Comparison of ENCODE assay signal across 12 mouse cellular contexts in the genomic region with DNA sequence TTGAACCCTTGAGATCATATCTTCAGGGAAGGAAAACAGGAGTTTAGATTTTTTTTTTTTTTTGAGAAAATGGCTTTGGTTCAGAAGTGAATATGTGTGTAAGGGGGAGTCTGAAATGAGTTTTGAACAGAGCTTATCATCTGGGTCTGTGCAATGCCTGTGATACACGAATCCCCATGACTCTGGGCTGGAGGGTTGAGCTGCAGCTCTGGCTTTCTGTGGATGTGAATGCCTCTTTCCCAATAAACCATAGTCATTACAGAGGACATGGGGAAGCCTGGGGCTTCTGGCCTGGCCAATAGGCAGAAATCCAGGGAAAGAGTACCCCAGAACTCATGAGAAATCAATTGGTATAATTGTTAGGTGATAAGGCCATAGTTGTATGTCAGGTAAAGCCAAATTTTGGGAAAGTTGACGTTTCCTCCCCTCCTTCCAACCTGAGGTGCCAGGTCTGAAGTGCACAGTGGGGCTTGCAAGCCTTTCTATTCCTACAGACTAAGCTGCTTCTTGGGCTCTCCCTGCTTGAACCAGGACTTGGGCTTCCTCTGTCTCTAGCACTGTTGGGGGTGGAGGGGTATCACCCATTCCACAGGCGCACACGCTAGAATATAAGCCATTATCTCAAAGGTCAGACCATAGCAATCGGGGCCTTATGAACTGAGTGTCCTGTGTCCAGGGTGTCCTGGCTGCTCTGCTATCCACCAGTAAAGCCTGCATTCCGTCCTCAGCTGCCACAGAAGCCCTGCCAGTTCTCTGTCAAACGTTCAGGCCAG. TPM values are rescaled to one million over a fixed set of nuclear protein-coding genes. Genes with fewer than 3 reads are reported as not detected.
DNase-seq lines count a peak whose midpoint lies in the region; ATAC-seq lines count a peak whose summit lies in the region.
"Had no signal": no experiment of that assay in that cellular context is flagged by ENCODE, and none has a peak within 500 bp of the region (broad histone marks: within the 10 kb centered on the region; RNA-seq: fewer than 3 reads in every experiment).

No protein-coding gene starts in this region.

- no peak for ATAC-seq in kidney, embryonic 14.5 days (ENCODE audit: low FRiP score, low TSS enrichment)
- no peak for ATAC-seq in embryonic facial prominence, embryonic 13.5 days (ENCODE audit: insufficient number of reproducible peaks, insufficient read depth, low FRiP score, low TSS enrichment, low read depth)
- ATAC-seq in hindbrain, embryonic 13.5 days (ENCODE audit: low FRiP score) = no peak
- ATAC-seq in neural tube, embryonic 11.5 days (ENCODE audit: insufficient read depth, low FRiP score, low TSS enrichment) = no peak
- ATAC-seq in forebrain, embryonic 15.5 days (replicated peaks) = no peak

- H3K36me3 ChIP-seq in kidney, embryonic 14.5 days (ENCODE audit: control insufficient read depth, insufficient read depth, low read length) = peaks cover 45% of the 10 kb centered on the region
- H3K36me3 ChIP-seq in embryonic facial prominence, embryonic 13.5 days = peaks cover 51% of the 10 kb centered on the region
- no peaks in the 10 kb centered on the region for H3K36me3 ChIP-seq in hindbrain, embryonic 13.5 days
- H3K36me3 ChIP-seq in neural tube, embryonic 11.5 days (ENCODE audit: control insufficient read depth, insufficient read depth, low read length) = no peaks in the 10 kb centered on the region
- no peaks in the 10 kb centered on the region for H3K36me3 ChIP-seq in forebrain, embryonic 15.5 days
- H3K36me3 ChIP-seq: liver, embryonic 15.5 days had no signal

- H3K4me1 ChIP-seq in kidney, embryonic 14.5 days (ENCODE audit: control insufficient read depth, insufficient read depth, low read length) = peaks cover 25% of the 10 kb centered on the region
- H3K4me1 ChIP-seq in embryonic facial prominence, embryonic 13.5 days = peaks cover 63% of the 10 kb centered on the region
- H3K4me1 ChIP-seq in hindbrain, embryonic 13.5 days (replicated peaks) = peaks cover 51% of the 10 kb centered on the region
- H3K4me1 ChIP-seq in neural tube, embryonic 11.5 days (ENCODE audit: control insufficient read depth, insufficient read depth, low read length) = peaks cover 25% of the 10 kb centered on the region
- peaks cover 45% of the 10 kb centered on the region for H3K4me1 ChIP-seq in forebrain, embryonic 15.5 days

- H3K27me3 ChIP-seq in kidney, embryonic 14.5 days (ENCODE audit: control insufficient read depth, insufficient read depth, low read length) = peaks cover 40% of the 10 kb centered on the region
- H3K27me3 ChIP-seq in embryonic facial prominence, embryonic 13.5 days = peaks cover 46% of the 10 kb centered on the region
- peaks cover 100% of the 10 kb centered on the region for H3K27me3 ChIP-seq in hindbrain, embryonic 13.5 days
- peaks cover 86% of the 10 kb centered on the region for H3K27me3 ChIP-seq in neural tube, embryonic 11.5 days (ENCODE audit: control insufficient read depth, insufficient read depth, low read length)
- H3K27me3 ChIP-seq in forebrain, embryonic 15.5 days = peaks cover 95% of the 10 kb centered on the region

- no peak for DNase-seq in kidney, postnatal 14 days
- DNase-seq in neural tube, embryonic 11.5 days (ENCODE audit: low spot score) = no peak
- no peak for DNase-seq in layer of hippocampus, postnatal 14 days (ENCODE audit: low spot score in 2 of 2)
- DNase-seq: gastrocnemius, postnatal 10 days; thymus, postnatal 36 days had no signal

- H3K9ac ChIP-seq in kidney, embryonic 14.5 days (ENCODE audit: low read depth, low read length) = peak overlapping the region; percentile 97
- peak overlapping the region; percentile 100 for H3K9ac ChIP-seq in embryonic facial prominence, embryonic 13.5 days
- H3K9ac ChIP-seq in hindbrain, embryonic 13.5 days = no peak overlapping the region
- no peak overlapping the region for H3K9ac ChIP-seq in neural tube, embryonic 11.5 days (ENCODE audit: low read length)
- H3K9ac ChIP-seq in forebrain, embryonic 15.5 days (replicated peaks) = no peak overlapping the region
- H3K9ac ChIP-seq: liver, embryonic 15.5 days had no signal

- WGBS in kidney, embryonic 14.5 days = 21% methylated on average over 7 of the region's 7 CpGs
- 9% methylated on average over 7 of the region's 7 CpGs for WGBS in embryonic facial prominence, embryonic 13.5 days
- WGBS in hindbrain, embryonic 13.5 days = 11% methylated on average over 7 of the region's 7 CpGs
- WGBS in neural tube, embryonic 11.5 days = 10% methylated on average over 7 of the region's 7 CpGs
- 6% methylated on average over 7 of the region's 7 CpGs for WGBS in forebrain, embryonic 15.5 days

- H3K9me3 ChIP-seq in kidney, embryonic 14.5 days (ENCODE audit: control insufficient read depth, low read length) = no peaks in the 10 kb centered on the region
- H3K9me3 ChIP-seq in embryonic facial prominence, embryonic 13.5 days = no peaks in the 10 kb centered on the region
- H3K9me3 ChIP-seq in hindbrain, embryonic 13.5 days = no peaks in the 10 kb centered on the region
- H3K9me3 ChIP-seq in neural tube, embryonic 11.5 days (ENCODE audit: control insufficient read depth, low read length) = no peaks in the 10 kb centered on the region
- H3K9me3 ChIP-seq in forebrain, embryonic 15.5 days = no peaks in the 10 kb centered on the region
- H3K9me3 ChIP-seq: liver, embryonic 15.5 days had no signal

- peak overlapping the region; percentile 78 for H3K4me2 ChIP-seq in kidney, embryonic 14.5 days (replicated peaks; ENCODE audit: low read depth, low read length)
- H3K4me2 ChIP-seq in embryonic facial prominence, embryonic 13.5 days = peak overlapping the region; percentile 86
- H3K4me2 ChIP-seq in hindbrain, embryonic 13.5 days = no peak overlapping the region; the same call in none of the 2 replicates
- no peak overlapping the region; the same call in 1 of the 2 replicates for H3K4me2 ChIP-seq in neural tube, embryonic 11.5 days (ENCODE audit: low read depth)
- H3K4me2 ChIP-seq in forebrain, embryonic 15.5 days (replicated peaks) = no peak overlapping the region
- H3K4me2 ChIP-seq: liver, embryonic 15.5 days had no signal

- H3K27ac ChIP-seq in kidney, embryonic 14.5 days (ENCODE audit: low read depth, low read length) = peak overlapping the region; percentile 88; the same call in 1 of the 2 replicates
- peak overlapping the region; percentile 99 for H3K27ac ChIP-seq in embryonic facial prominence, embryonic 13.5 days
- H3K27ac ChIP-seq in hindbrain, embryonic 13.5 days = no peak overlapping the region
- H3K27ac ChIP-seq in neural tube, embryonic 11.5 days (ENCODE audit: low read depth, low read length) = no peak overlapping the region
- no peak overlapping the region for H3K27ac ChIP-seq in forebrain, embryonic 15.5 days (replicated peaks)
- H3K27ac ChIP-seq: liver, embryonic 15.5 days had no signal

- H3K4me3 ChIP-seq in kidney, embryonic 14.5 days (ENCODE audit: low read length) = peak overlapping the region; percentile 73
- peak overlapping the region; percentile 88 for H3K4me3 ChIP-seq in embryonic facial prominence, embryonic 13.5 days
- H3K4me3 ChIP-seq in hindbrain, embryonic 13.5 days = peak overlapping the region; percentile 17; the same call in 1 of the 2 replicates
- H3K4me3 ChIP-seq in neural tube, embryonic 11.5 days (ENCODE audit: low read depth, low read length) = peak overlapping the region; percentile 2; the same call in 1 of the 2 replicates
- no peak overlapping the region for H3K4me3 ChIP-seq in forebrain, embryonic 15.5 days
- H3K4me3 ChIP-seq: liver, embryonic 15.5 days; myocyte had no signal

RNA-seq across cellular contexts. Expression of a gene that starts 7.1 kb away (rescaled TPM):
- polyA plus RNA-seq in kidney, embryonic 14.5 days (2014; fragmentation: Nextera tagmentation; extraction: Ambion mirVana) = 18.2 and 19.8 TPM in 2 replicates
- polyA plus RNA-seq in embryonic facial prominence, embryonic 13.5 days (2015; fragmentation: Nextera tagmentation; extraction: Ambion mirVana) = 14.2 and 14.5 TPM in 2 replicates
- 1.6 and 1.7 TPM in 2 replicates for polyA plus RNA-seq in hindbrain, embryonic 13.5 days (2015; fragmentation: Nextera tagmentation; extraction: Ambion mirVana)
- polyA plus RNA-seq in neural tube, embryonic 11.5 days (2014; fragmentation: Nextera tagmentation; extraction: Ambion mirVana) = 4.0 and 4.7 TPM in 2 replicates
- total RNA-seq in layer of hippocampus, postnatal 14 days (2021) = 1 to 10 TPM; 2.7 to 3.3 TPM
- 0.76 and 0.86 TPM in 2 replicates for polyA plus RNA-seq in forebrain, embryonic 15.5 days (2015; fragmentation: Nextera tagmentation; extraction: Ambion mirVana)

RNA-seq across cellular contexts. Expression of a gene that starts 10.7 kb away (rescaled TPM):
- not detected in 2 replicates for polyA plus RNA-seq in kidney, embryonic 14.5 days (2014; fragmentation: Nextera tagmentation; extraction: Ambion mirVana)
- not detected in 2 replicates for polyA plus RNA-seq in embryonic facial prominence, embryonic 13.5 days (2015; fragmentation: Nextera tagmentation; extraction: Ambion mirVana)
- polyA plus RNA-seq in hindbrain, embryonic 13.5 days (2015; fragmentation: Nextera tagmentation; extraction: Ambion mirVana) = not detected in 2 replicates
- not detected in 2 replicates for polyA plus RNA-seq in neural tube, embryonic 11.5 days (2014; fragmentation: Nextera tagmentation; extraction: Ambion mirVana)
- total RNA-seq in layer of hippocampus, postnatal 14 days (2021) = not detected
- not detected in 2 replicates for polyA plus RNA-seq in forebrain, embryonic 15.5 days (2015; fragmentation: Nextera tagmentation; extraction: Ambion mirVana)
- total RNA-seq: gastrocnemius, postnatal 10 days; layer of hippocampus, adult 18-20 months had no signal
- polyA plus RNA-seq: liver, embryonic 15.5 days; myocyte had no signal

RNA-seq across cellular contexts. Expression of a gene that starts 46.8 kb away (rescaled TPM):
- polyA plus RNA-seq in kidney, embryonic 14.5 days (2014; fragmentation: Nextera tagmentation; extraction: Ambion mirVana) = 0.06 TPM in 1 of 2 replicates, not detected in the other
- 3.0 and 3.1 TPM in 2 replicates for polyA plus RNA-seq in embryonic facial prominence, embryonic 13.5 days (2015; fragmentation: Nextera tagmentation; extraction: Ambion mirVana)
- 0.34 TPM in 2 replicates for polyA plus RNA-seq in hindbrain, embryonic 13.5 days (2015; fragmentation: Nextera tagmentation; extraction: Ambion mirVana)
- polyA plus RNA-seq in neural tube, embryonic 11.5 days (2014; fragmentation: Nextera tagmentation; extraction: Ambion mirVana) = 0.20 and 0.24 TPM in 2 replicates
- total RNA-seq in layer of hippocampus, postnatal 14 days (2021) = under 1 TPM; 0.24 to 0.53 TPM
- 0.11 and 0.25 TPM in 2 replicates for polyA plus RNA-seq in forebrain, embryonic 15.5 days (2015; fragmentation: Nextera tagmentation; extraction: Ambion mirVana)
- polyA plus RNA-seq: liver, embryonic 15.5 days had no signal

Comparison
In these comparisons a context has a peak if more than half of its experiments do, and no peak if none do; other contexts are left out.
1. H3K27ac ChIP-seq: peak in kidney, embryonic 14.5 days (single experiment) and embryonic facial prominence, embryonic 13.5 days (single experiment); none in hindbrain, embryonic 13.5 days (single experiment), neural tube, embryonic 11.5 days (single experiment) and forebrain, embryonic 15.5 days (single experiment).
2. H3K4me2 ChIP-seq: peak in kidney, embryonic 14.5 days (single experiment) and embryonic facial prominence, embryonic 13.5 days (single experiment); none in hindbrain, embryonic 13.5 days (single experiment), neural tube, embryonic 11.5 days (single experiment) and forebrain, embryonic 15.5 days (single experiment).
3. H3K9ac ChIP-seq: peak in kidney, embryonic 14.5 days (single experiment) and embryonic facial prominence, embryonic 13.5 days (single experiment); none in hindbrain, embryonic 13.5 days (single experiment), neural tube, embryonic 11.5 days (single experiment) and forebrain, embryonic 15.5 days (single experiment).